Mouse (Mus musculus) neural tube, embryonic 11.5 days (tissue): ENCODE data around the gene Gm49361. TPM values are rescaled to one million over a fixed set of nuclear protein-coding genes. Genes with fewer than 3 reads are reported as not detected.
A peak's percentile ranks its signal among the peaks of the same experiment; 100 is the strongest.

Source experiments
- ATAC-seq: fragments of 200-750 bp; cut with Nextera tagmentation; 2 replicates; pipeline ENCODE4 v1.8.0; 2017; ENCODE audit warnings: moderate number of reproducible peaks, mild to moderate bottlenecking, moderate TSS enrichment, moderate library complexity; ENCODE audit not compliant: insufficient read depth, low FRiP score, low TSS enrichment
- DNase-seq: peaks from one replicate; pipeline ENCODE4 v3.0.0-alpha.2; 2015; ENCODE audit warnings: low spot score
- H3K27ac ChIP-seq: fragments of 300-500 bp; sonication (generic); 2 replicates; pipeline ENCODE4 v1.5.1; 2014; ENCODE audit warnings: low read depth, mild to moderate bottlenecking, low read length
- H3K27me3 ChIP-seq: fragments of 300-500 bp; sonication (generic); 2 replicates; pipeline ENCODE4 v1.6.1; 2014; ENCODE audit warnings: mild to moderate bottlenecking, low read length, mixed read lengths; ENCODE audit not compliant: control insufficient read depth, insufficient read depth
- H3K36me3 ChIP-seq: fragments of 300-500 bp; sonication (generic); 2 replicates; pipeline ENCODE4 v1.6.1; 2014; ENCODE audit warnings: mild to moderate bottlenecking, low read length, moderate library complexity, mixed read lengths; ENCODE audit not compliant: control insufficient read depth, insufficient read depth
- H3K4me1 ChIP-seq: fragments of 300-500 bp; sonication (generic); 2 replicates; pipeline ENCODE4 v1.6.1; 2014; ENCODE audit warnings: low read length, mixed read lengths; ENCODE audit not compliant: control insufficient read depth, insufficient read depth
- H3K4me2 ChIP-seq: fragments of 300-500 bp; sonication (generic); 2 replicates; pipeline ENCODE4 v1.6.1; 2014; ENCODE audit warnings: low read depth, mild to moderate bottlenecking, moderate library complexity
- H3K4me3 ChIP-seq: fragments of 300-500 bp; sonication (generic); 2 replicates; pipeline ENCODE4 v1.5.1; 2014; ENCODE audit warnings: low read depth, low read length
- H3K9ac ChIP-seq: fragments of 300-500 bp; sonication (generic); 2 replicates; pipeline ENCODE4 v1.6.1; 2014; ENCODE audit warnings: mild to moderate bottlenecking, low read length
- H3K9me3 ChIP-seq: fragments of 300-500 bp; sonication (generic); 2 replicates; pipeline ENCODE4 v1.6.1; 2016; ENCODE audit warnings: low read length; ENCODE audit not compliant: control insufficient read depth
- whole genome bisulfite sequencing: fragments of 180-500 bp; shearing (Covaris S2); extraction: QIAGEN DNeasy Blood & Tissue Kit; methylation state at CpG from one replicate; pipeline ENCODE4 v1.1.7; 2014; 5-methylcytosine and 5-hydroxymethylcytosine counted together
- polyA plus RNA-seq: library from polyadenylated mRNA; unstranded; fragments of >200 nt; fragmentation: Nextera tagmentation; extraction: Ambion mirVana; gene quantifications from 2 replicates; pipeline ENCODE4 v1.2.1, GENCODE M21; 2014

Gm49361 gene
- polyA plus RNA-seq, 1 experiment from 2014 or later = not detected

DNA sequence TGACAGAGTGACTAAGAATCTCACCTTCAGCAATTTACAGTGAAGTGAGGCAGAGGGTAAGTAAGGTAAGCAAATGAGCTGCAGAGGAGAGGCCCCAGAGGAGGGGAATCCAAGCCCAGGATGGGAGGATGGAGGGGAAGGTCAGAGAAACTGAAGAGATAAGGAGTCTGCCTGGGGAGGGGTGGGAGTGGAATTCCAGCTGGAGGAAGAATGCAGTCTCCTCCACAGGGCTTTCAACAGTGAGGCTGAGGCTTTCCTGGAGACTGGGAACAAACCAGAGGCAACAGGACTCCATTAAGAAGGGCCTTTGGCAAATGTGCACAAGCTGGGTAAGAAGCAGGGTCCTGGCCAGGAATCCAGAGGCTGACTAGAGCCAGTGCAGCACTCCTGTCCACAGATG, 8.8 kb downstream of the Gm49361 start:
- H3K27me3 ChIP-seq = no peaks in the 10 kb centered on the region
- no peak overlapping the region for H3K4me3 ChIP-seq
- no peak overlapping the region for H3K27ac ChIP-seq
- no peak overlapping the region for H3K4me2 ChIP-seq
- no peaks in the 10 kb centered on the region for H3K4me1 ChIP-seq
- no peaks in the 10 kb centered on the region for H3K36me3 ChIP-seq
- ATAC-seq = no peak
- no peak for DNase-seq
- H3K9me3 ChIP-seq = no peaks in the 10 kb centered on the region
- no peak overlapping the region for H3K9ac ChIP-seq

DNA sequence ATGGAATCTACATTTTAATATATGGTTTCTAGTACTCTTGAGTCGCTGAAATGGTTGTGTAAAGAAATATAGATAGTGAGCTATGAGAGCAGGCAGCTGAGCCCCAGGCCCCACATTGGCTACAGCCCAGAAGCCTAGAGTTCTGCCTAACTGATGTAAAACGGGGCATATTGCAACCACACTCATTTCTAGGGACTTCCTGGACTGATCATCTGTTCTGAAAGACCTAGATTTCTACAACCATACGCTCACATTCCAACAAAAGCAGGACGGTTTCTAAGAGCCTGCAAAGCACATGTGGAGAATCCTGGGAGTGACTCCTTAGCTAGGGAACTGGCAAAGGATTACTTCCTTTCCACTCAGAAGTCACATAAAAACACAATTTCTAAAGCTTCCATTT, 9.8 kb downstream of the Gm49361 start:
- no peak overlapping the region for H3K27ac ChIP-seq
- H3K4me2 ChIP-seq = no peak overlapping the region
- peaks cover 3% of the 10 kb centered on the region; the same call in 1 of the 2 replicates for H3K4me1 ChIP-seq
- 84% methylated on average over 4 of the region's 4 CpGs for WGBS
- H3K27me3 ChIP-seq = no peaks in the 10 kb centered on the region
- no peak for ATAC-seq
- H3K9ac ChIP-seq = no peak overlapping the region
- no peaks in the 10 kb centered on the region for H3K36me3 ChIP-seq
- no peak overlapping the region for H3K4me3 ChIP-seq
- H3K9me3 ChIP-seq = no peaks in the 10 kb centered on the region
- DNase-seq = no peak

DNA sequence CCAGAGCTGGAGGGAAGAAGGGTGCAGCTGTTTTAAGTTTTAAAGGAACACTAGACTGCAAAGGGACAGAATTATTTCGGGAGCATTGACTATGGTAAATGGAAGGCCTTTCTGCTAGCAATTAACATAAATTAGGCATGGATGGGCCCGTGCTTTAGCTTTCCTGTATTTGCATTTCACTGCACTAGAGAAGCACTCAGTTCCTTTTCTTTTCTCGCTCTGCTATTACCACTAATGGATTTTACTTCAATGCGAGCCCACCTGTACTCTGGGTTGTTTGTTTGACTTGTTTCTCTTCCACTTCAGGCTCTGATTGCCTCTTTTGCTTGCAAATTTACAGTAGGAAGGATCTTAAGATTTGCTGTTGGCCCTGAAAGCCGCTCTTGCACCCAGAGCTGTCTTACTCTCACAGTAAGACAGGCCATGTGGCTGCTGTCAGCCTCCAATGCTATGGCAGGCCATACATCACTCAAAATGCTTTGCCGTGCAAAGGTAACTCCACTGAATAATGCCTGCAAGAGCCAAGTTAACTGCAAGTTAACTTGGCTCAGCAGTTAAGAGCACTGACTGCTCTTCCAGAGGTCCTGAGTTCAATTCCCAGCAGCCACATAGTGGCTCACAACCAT, 13.1 kb downstream of the Gm49361 start:
- Histone ChIP-seq H3K36me3 (no peaks in the 10 kb centered on the region; the same call in 1 of the 2 replicates), H3K4me1 (peaks cover 10% of the 10 kb centered on the region), H3K27ac (0 out of 2 replicates have a peak overlapping the region, but pooled peaks have one; percentile 15), H3K27me3 (no peaks in the 10 kb centered on the region), H3K4me2 (no peak overlapping the region), H3K4me3 (no peak overlapping the region), H3K9ac (no peak overlapping the region), H3K9me3 (no peaks in the 10 kb centered on the region)
- WGBS = 34% methylated on average over 6 of the region's 6 CpGs
- ATAC-seq = peak; percentile 74; the same call in 1 of the 2 replicates
- no peak for DNase-seq

DNA sequence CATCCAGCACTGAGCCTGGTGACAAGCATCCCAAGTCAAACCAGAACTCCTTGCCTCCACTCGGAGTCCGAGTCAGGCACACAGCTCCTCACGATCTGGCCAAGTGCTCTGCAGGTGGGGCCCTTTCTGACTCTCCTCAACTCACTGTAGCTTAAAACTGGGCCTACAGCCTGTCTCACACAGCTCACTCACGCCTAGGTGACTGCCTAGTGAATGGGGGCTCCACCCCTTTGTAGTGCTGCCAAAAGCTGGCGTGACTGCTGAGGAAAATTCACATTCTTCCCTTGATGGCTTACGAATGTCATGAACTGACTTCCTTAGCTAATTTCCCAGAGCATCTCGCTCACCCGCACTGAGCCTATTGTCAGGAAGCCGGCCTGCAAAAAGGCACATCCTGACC, 15.4 kb downstream of the Gm49361 start:
- Histone ChIP-seq H3K4me3 (no peak overlapping the region), H3K36me3 (no peaks in the 10 kb centered on the region; the same call in 1 of the 2 replicates), H3K4me1 (peaks cover 10% of the 10 kb centered on the region), H3K27me3 (no peaks in the 10 kb centered on the region), H3K27ac (no peak overlapping the region), H3K9ac (no peak overlapping the region; the same call in 1 of the 2 replicates), H3K4me2 (no peak overlapping the region), H3K9me3 (no peaks in the 10 kb centered on the region; the same call in 1 of the 2 replicates)
- WGBS = 39% methylated on average over 9 of the region's 9 CpGs
- ATAC-seq = no peak
- DNase-seq = no peak

DNA sequence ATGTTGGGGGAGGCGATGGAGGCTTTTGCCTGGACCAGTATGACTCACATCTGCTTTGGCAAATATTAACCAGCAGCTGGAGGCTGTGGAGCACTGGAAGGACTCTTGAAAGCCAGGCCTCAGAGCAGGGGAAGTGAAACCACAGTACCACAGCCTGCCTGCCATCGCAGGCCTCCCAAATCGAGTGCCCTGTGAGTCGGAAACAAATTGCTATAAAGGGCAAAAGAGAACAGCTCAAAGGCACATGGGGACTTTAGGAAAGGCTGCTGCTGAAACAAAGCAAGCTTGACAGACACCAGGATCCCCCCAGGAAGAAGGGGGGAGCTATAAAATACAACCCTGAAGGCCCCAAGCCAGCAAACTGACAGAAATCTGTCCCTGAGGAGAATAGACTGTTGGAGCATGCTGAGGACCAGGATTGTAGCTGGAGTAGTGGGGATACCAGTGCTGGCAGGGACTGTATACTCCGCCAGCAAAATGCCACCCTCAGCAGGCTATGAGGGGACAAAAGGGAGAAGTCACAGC, 15.9 kb downstream of the Gm49361 start:
- H3K36me3 ChIP-seq = no peaks in the 10 kb centered on the region; the same call in 1 of the 2 replicates
- WGBS = 52% methylated on average over 5 of the region's 5 CpGs
- no peak overlapping the region for H3K4me3 ChIP-seq
- H3K27me3 ChIP-seq = no peaks in the 10 kb centered on the region
- no peak for ATAC-seq
- H3K4me1 ChIP-seq = peaks cover 10% of the 10 kb centered on the region
- H3K9me3 ChIP-seq = no peaks in the 10 kb centered on the region; the same call in 1 of the 2 replicates
- H3K27ac ChIP-seq = no peak overlapping the region
- no peak overlapping the region; the same call in 1 of the 2 replicates for H3K9ac ChIP-seq
- no peak overlapping the region for H3K4me2 ChIP-seq
- DNase-seq = no peak

DNA sequence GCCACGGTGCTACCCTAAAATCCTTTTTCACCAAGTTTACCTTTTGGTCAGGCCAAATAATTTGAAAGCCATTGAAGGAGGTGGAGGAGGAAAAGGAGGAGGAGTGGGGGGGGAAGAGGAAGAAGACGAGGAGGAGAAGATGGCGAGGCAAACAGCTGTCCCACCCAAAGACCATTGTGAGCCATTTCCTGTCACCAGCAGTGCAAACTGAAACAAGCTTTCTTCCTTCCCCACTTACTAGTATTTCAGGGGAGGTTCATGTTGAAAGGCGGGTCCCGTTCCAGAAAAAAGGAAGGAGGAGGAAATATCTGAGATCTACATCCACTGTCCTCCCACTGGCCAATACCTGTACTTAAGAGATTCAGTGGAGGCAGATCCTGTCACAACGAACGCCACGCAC, 16.5 kb downstream of the Gm49361 start:
- Histone ChIP-seq H3K4me3 (no peak overlapping the region), H3K9ac (no peak overlapping the region), H3K27me3 (no peaks in the 10 kb centered on the region), H3K27ac (no peak overlapping the region), H3K36me3 (no peaks in the 10 kb centered on the region; the same call in 1 of the 2 replicates), H3K4me1 (peaks cover 10% of the 10 kb centered on the region), H3K4me2 (no peak overlapping the region), H3K9me3 (no peaks in the 10 kb centered on the region; the same call in 1 of the 2 replicates)
- WGBS = 87% methylated on average over 8 of the region's 8 CpGs
- ATAC-seq (no peak), DNase-seq (no peak)

DNA sequence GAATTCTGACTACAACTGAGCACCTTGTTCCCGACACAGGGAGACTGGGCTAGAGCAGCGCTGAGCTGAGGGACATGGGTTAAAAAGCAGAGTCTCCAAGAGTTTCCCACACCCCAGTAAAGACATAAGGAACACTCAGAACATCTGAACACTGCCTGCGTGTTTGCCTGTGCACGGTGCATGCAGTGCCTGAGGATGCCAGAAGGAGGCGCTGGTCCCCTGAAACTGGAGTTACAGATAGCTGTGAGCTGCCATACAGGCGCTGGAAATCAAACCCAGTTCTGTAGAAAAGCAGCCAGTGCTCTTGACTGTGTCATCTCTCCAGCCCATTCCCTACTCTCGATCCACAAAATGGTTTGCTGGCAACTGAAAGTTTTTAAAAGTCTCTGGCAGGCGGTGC, 19.7 kb downstream of the Gm49361 start:
- no peak overlapping the region for H3K4me3 ChIP-seq
- 82% methylated on average over 8 of the region's 8 CpGs for WGBS
- peaks cover 7% of the 10 kb centered on the region for H3K4me1 ChIP-seq
- H3K27ac ChIP-seq = no peak overlapping the region
- no peak overlapping the region for H3K9ac ChIP-seq
- no peak for ATAC-seq
- no peaks in the 10 kb centered on the region for H3K27me3 ChIP-seq
- H3K4me2 ChIP-seq = no peak overlapping the region
- DNase-seq = no peak
- no peaks in the 10 kb centered on the region; the same call in 1 of the 2 replicates for H3K9me3 ChIP-seq
- H3K36me3 ChIP-seq = no peaks in the 10 kb centered on the region; the same call in 1 of the 2 replicates

DNA sequence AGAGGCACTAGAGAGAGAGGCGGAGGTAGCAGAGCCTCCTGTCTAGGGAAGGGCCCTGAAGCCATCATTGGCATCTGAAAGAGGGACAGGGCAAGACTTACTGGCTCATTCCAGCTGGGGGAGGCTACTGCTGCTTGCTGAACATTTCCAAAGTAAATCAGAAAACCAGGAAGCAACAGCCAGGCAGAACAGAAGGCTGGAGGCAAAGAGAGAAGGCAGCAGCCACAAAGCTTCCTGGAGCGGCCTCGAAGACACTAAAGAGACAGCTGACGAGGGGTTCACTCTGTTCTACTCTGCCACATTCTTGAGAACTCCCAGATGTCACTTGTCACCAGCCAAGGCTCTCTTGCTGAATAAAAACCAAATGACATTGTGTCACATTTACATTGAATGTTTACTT, 21.4 kb downstream of the Gm49361 start:
- Histone ChIP-seq H3K9me3 (no peaks in the 10 kb centered on the region; the same call in 1 of the 2 replicates), H3K27me3 (no peaks in the 10 kb centered on the region), H3K9ac (no peak overlapping the region), H3K27ac (no peak overlapping the region), H3K4me3 (no peak overlapping the region), H3K36me3 (no peaks in the 10 kb centered on the region; the same call in 1 of the 2 replicates), H3K4me1 (no peaks in the 10 kb centered on the region), H3K4me2 (no peak overlapping the region)
- 81% methylated on average over 4 of the region's 4 CpGs for WGBS
- DNase-seq = no peak
- no peak for ATAC-seq

DNA sequence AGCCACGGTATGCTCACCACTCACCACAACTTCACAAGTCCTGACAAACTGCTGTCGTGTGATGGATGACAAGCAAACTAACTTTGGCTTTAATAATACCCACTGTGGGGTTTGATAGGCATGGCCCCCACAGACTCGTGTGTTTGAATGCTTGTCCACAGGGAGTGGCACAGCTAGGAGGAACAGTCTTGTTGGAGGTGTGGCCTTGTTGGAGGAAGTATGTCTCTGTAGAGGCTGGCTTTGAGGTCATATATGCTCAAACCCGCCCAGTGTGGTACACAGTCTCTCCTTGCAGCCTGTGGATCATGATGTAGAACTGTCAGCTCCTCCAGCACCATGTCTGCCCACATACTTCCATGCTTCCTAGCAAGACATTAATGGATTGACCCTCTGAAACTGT, 27.7 kb downstream of the Gm49361 start:
- peaks cover 8% of the 10 kb centered on the region; the same call in 1 of the 2 replicates for H3K4me1 ChIP-seq
- ATAC-seq (no peak), DNase-seq (no peak)
- WGBS = 88% methylated on average over 4 of the region's 4 CpGs
- H3K27ac ChIP-seq = no peak overlapping the region
- H3K4me2 ChIP-seq = no peak overlapping the region
- H3K27me3 ChIP-seq = no peaks in the 10 kb centered on the region
- H3K36me3 ChIP-seq = no peaks in the 10 kb centered on the region
- H3K4me3 ChIP-seq = no peak overlapping the region
- H3K9me3 ChIP-seq = no peaks in the 10 kb centered on the region
- no peak overlapping the region for H3K9ac ChIP-seq
